Mouse (Mus musculus) cerebellum, adult (tissue): ENCODE results near the gene Grid1.

ENCODE experiments used
- ATAC-seq: cut with Nextera tagmentation; 2 replicates; pipeline ENCODE4 v1.9.2; 2017; ENCODE audit warnings: mild to moderate bottlenecking, moderate library complexity, mixed read lengths; ENCODE audit not compliant: insufficient number of reproducible peaks, low FRiP score, low TSS enrichment

Grid1 gene

DNA sequence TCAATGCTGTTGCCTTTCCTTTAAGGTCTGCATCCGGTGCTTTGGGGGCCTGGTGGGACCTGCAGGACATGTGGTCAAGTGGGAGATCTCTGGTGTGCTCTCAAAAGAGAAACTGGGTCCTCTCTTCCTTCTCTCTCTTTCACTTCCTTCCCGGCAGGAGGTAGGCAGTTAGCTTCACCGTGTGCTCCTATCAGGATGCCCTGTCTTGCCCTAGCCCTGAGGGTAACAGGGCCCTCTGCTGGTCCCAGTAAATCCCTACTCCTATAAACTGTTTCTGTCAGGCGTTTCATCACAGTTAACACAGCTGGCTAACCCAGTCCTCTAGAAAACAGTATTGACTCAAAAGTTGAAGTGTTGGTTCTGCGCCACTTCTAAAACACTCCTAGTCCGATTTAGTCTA lies 9.9 kb downstream of the Grid1 start:
- ATAC-seq, result no peak

DNA sequence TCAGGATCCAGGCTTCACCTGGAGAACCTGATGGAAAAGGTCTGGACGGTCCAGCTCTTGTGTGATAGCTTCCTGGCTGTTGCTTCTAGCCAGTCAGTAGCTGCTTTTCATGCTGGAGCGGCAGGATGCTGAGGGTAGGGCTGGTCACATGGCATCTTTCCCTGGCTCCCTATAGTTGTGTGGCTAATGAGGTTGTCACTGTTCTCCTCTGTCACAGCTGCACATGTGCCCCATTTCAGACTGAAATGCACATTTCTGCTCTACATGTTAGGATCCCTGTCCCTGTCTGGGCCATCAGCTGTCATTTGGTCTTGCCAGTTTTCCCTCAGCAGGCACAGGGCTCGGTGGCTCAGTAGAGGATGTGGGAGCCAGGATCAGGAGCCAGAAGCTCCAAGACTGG lies 17.2 kb downstream of the Grid1 start:
- no peak for ATAC-seq

GRCm38 (mm10) chr14:34838999-34839398 lies 19.1 kb downstream of the Grid1 start:
- ATAC-seq, result no peak

DNA sequence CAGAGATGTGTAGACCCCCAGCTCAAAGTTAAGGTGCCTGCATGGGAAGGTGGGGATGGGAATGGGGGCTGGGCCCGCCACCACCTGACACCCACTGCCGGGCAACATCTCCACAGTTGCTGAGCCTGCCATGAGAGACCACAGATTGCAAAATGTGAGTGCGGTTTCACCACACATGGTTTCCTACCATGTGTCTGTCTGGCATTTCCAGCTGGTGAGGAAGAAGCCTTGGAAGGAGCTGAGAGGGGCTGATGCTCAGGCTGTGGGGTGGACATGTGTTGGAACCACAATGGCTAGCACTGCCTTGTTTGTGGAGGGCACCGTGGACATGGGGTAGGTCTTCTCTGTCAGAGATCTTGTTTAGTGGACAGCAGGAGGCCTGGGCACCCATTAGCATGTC lies 20.0 kb downstream of the Grid1 start:
- ATAC-seq, result no peak

DNA sequence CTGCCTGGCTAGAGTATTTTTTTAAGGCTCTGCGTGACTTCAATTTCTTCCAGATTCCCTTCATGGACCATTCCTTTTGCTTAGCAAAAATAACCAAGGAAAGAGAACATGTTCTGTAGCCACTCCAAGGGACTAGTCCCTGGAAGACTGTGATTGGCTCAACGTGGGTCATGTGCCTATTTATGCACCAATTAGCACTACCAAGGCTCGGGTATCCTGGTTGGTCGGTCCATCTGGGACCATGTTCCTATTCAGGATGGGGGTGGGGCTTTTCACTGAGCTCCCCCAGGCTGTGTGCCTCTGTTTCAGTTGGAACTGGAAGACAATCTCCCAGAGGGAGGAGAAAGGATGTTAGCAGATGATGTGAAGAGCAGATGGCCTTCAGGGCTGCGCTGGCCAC lies 23.7 kb downstream of the Grid1 start:
- ATAC-seq, result no peak

DNA sequence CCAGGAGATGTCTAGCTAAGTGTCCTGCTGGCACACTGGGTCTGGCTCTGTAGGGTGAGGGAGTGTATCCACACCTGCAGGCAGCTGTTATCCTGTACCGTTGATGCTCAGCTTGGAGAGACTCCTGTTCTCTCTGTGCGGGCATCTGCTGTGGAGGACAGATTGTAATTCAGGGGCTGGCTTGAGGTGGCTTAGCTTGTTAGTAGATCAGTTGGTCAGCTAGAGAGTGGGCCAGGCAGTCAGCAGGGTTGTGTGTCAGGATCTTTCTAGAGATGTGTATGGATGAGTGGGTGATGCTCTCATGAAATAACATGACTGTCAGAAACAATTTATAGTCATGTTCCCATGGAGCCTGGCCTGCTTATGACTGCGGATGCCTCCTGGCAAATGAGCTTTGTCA lies 24.3 kb downstream of the Grid1 start:
- no peak for ATAC-seq

DNA sequence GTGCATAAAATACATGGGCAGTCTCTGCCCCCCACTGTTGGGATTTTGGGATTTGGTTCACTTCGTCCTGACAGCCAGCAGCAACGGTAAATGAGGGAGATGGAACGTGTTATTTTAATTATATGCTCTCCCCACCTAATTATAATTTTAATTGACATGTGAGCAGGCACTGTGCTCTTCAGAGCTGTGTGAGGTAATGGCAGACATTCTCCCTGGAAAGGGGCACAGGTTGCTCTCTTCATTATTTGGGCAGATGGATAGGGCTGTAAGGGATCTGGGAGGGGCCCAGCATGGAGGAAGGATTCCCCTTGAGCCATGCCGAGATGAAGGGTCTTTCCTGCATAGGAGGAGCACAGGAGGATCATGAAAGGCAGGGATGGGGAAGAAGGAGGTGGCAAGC lies 26.9 kb downstream of the Grid1 start:
- ATAC-seq, result no peak

DNA sequence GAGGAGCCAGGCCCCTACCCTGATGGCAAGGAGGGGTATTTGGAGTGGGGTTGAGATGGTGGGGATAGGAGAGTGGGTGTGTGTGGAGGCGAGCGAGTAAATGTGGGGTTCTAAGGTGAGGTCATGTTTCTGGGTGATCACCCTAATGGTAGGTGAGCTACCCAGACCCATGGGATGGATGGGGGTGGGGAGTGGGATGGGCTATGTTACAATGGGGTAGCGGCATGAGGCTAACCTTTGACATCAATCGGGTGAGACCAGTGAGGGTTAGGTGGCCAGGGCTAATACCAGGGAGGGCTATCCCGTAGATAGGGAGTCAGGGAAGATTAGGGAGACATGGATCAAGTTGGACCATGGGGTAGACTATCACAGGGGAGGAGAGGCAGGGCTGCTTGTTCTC lies 27.7 kb downstream of the Grid1 start:
- no peak for ATAC-seq

DNA sequence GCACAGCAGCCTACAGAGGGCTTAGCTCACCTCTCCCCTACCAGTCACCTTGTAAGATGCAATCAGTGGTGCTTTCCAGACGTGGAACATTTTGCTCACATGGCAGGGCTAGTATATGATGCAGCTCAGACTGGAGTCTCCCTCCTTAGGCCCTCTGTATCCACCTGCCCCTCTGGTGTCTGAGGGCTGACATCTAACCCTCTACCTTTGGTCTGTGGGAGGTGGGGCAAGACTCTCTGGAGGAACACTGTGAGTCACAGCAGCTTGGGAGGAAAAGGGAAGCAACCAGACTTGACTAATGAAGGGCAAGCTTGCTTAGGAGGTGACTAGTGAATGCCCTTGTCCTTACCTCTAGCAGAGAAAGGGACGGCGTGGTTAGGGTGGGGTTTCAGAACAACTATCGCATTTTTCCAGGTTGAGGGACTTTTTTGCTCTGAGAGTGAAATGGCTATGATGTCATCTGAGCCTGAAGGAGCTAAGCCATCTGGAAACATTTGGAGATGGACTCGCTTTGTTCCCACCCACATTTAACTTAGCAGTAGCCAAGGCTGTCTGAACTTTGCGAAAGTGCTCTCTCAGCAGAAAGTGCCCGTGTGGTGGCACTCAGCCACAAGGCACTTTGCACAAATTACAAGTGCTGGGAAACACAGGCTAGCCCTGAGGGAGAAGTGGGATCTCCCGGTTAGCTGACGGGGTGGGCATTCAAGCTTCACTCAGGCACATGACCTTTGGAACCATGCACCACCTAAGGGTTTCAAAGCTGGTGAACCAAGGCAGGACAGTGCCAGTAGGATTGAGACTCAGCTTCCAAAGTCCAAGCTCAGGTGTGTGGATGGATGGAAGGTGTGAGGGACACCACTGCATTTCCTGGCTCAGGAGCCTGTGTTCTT lies 41.2 kb downstream of the Grid1 start:
- ATAC-seq, result no peak

GRCm38 (mm10) chr14:34867266-34867665 lies 47.4 kb downstream of the Grid1 start:
- no peak for ATAC-seq

GRCm38 (mm10) chr14:34868513-34869260 lies 48.8 kb downstream of the Grid1 start:
- ATAC-seq, result no peak

DNA sequence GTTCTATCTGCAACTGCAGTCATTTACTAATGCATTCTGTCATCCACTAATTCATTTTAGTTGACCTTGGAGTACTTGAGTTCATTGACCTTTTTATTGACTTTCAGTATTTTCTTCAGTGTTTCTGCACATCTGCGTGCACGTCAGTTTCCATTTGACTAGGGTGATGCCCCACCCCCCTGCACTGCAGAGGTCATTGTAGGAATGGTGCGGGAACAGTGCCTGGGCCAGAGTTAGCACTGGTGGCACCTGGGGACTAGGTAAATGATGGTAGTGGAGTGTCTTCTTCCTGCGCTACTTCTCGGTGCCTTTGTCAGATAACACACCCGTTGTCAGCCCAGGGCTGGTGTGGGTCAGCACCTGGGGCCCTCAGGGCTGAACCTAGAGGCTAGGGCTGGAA lies 60.1 kb downstream of the Grid1 start:
- no peak for ATAC-seq

GRCm38 (mm10) chr14:34880431-34881421 lies 60.8 kb downstream of the Grid1 start:
- ATAC-seq, result no peak

DNA sequence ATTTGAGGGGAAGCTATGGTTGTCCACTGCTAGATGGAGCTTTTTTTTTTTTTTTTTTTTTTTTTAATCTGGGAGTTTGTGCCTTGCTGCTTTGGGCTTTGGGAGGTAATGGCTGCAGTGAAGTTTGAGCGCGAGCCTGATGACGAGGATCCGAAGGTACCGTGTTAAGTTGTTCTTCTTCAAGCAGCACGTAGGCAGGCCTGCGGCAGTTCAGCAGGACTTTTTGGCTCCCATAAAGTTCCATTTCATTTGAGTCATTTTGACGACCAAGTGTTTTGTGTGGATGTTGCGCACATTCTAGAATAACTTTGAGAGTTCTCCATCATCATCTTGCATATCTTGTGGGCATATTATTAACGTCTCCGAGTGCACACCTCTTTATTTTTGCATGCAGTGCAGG lies 64.3 kb downstream of the Grid1 start:
- no peak for ATAC-seq

- no peak for ATAC-seq
Observed at GRCm38 (mm10) chr14:34884611-34885010, 64.7 kb downstream of the Grid1 start.

DNA sequence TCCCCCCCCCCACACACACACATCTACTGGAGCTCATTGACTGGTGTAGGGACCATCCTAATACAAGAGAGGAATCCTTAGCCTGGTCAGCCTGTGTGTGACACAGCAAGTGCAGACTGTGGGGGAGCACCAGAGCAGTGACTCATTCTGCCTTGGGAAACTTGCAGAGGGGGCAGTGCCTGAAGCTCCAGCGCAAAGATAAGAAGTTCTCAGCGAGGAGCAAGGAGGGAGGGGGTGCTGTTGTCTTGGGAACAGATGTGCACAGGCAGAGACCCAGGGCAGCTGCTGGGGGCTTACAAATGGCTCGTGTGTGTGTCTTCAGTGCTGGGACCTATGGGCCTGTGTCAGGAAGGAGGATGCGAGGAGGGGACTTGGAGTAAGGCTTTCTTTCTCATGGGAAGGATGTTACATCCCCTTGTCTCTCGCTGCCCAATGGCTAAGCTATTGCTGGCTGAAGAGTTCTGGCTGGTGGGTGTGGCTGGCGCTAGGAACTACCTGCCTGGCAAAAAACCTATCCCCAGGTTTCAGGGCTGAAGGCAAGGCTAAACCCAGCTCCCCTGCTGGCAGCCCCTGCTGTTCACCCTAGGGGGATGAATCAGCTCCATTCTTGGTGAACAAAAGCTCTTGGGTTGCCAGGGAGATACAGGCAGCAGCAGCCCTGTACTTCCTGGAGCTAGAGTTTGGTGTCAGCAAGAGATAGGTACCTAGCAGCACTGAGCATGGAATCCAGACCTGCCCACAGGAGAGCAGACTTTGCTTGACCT lies 72.0 kb downstream of the Grid1 start:
- ATAC-seq, result no peak

DNA sequence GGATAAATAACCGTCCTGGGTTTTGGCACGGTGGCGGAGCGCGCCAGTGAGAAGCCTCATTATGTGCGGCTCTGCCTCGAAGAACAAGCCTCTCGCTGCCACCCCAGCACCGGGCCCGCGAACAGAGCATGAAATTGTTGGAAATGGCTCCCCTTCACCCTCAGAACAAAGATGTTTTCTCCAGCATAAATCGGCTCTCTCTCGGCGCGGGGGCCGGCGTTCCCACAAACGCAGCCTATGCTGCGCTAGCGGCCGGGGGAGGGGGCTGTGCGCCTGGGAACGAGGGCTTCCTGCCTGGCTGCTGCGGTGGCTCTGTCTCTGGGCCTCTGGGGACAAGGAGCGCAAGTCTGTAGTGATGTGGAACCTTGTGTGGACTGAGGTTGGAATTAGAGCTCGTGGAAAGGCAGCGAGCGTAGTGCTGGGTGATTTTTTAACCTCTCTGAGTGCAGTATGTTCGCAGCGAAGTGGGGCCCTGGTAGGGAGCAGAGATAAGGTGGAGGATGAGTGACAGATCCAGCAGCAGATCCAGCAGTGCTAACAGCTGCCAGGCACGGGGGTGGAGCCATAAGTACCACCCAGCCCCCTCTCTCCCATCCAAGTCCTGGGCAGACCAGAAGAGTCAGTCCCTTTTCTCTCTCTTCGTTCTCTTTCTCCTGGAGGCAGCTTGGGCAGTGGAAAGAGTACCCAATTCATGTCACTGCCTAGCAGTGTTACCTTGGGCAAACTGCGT lies 76.5 kb downstream of the Grid1 start:
- no peak for ATAC-seq

DNA sequence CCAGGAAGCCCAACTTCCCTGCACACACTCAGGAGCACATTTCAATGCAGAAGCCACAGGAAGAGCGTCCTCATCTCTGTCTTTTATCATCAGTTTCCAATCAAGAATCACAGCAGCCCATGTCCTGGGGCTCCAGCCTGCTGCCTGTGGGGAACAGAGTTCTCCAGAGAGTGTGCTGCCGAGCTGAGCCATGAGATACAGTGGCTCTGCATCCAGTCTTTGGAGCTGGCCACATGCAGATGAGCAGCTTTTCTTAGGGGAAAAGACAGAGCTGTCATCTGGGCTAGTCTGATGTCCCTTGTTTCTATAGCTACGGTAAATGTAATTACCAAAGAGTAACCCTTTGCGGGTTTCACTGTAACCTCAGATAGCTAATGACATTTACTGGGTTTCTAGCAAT lies 83.9 kb downstream of the Grid1 start:
- no peak for ATAC-seq

GRCm38 (mm10) chr14:34905697-34906096 lies 85.8 kb downstream of the Grid1 start:
- ATAC-seq, result no peak
